Mouse (Mus musculus): ENCODE data around the gene Gm14419. TPM values are rescaled to one million over a fixed set of nuclear protein-coding genes. Genes with fewer than 3 reads are reported as not detected.
"Not testable (repeated sequence)": the region's sequence is repeated elsewhere in the genome, so short reads cannot be mapped to it uniquely, and the experiment has no call there.

Gm14419 gene
- 8.3 and 9.9 TPM in 2 replicates for polyA plus RNA-seq (2015; fragmentation: Nextera tagmentation; extraction: Ambion mirVana)

DNA sequence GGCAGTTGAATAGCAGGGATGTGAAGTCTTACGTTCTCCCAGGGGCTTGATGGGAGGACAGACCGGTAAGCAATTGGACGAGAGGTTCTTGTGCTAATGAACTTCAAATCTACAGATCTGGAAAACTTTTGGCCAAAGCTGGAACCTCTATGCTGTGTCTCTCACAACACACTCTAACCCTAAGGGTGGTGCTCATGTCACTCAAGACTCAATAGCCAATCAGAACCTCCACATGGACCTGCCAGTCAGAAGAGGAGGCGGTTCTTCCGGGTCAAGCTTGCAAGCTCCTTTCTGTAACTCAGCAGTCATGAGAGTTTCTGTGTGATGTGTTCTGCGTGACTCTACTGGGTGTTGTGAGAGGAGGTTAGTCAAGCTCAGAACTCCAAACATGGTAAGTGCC lies at the start of gene Gm14419:
Gene Gm14419, plus strand, starts transcription at position 301 of the 400 bp plus-strand sequence.
- not testable (repeated sequence) for H3K4me1 ChIP-seq (replicated peaks); ATAC-seq (replicated peaks; ENCODE audit: insufficient number of reproducible peaks, insufficient read depth, low FRiP score, low read depth); H3K9ac ChIP-seq; H3K4me3 ChIP-seq; H3K27ac ChIP-seq; H3K36me3 ChIP-seq; H3K9me3 ChIP-seq (replicated peaks); H3K4me2 ChIP-seq; H3K27me3 ChIP-seq
- no CpG with 5 or more reads among the region's 6 CpGs for WGBS

Other genes starting within 250 kb of the Gm14419 start
- 11.1 and 12.1 TPM in 2 replicates for gene Gm14295, start 202.3 kb upstream of the Gm14419 start, polyA plus RNA-seq (2015; fragmentation: Nextera tagmentation; extraction: Ambion mirVana)
- not detected in 2 replicates for gene Gm14408, start 169.8 kb upstream of the Gm14419 start, polyA plus RNA-seq (2015; fragmentation: Nextera tagmentation; extraction: Ambion mirVana)
- 4.6 and 8.3 TPM in 2 replicates for gene Gm14296, start 73.1 kb upstream of the Gm14419 start, polyA plus RNA-seq (2015; fragmentation: Nextera tagmentation; extraction: Ambion mirVana)
- 0.23 TPM in 1 of 2 replicates, not detected in the other for gene Gm14401, start 73.4 kb downstream of the Gm14419 start, polyA plus RNA-seq (2015; fragmentation: Nextera tagmentation; extraction: Ambion mirVana)
- gene Gm14410, start 205.5 kb downstream of the Gm14419 start, polyA plus RNA-seq (2015; fragmentation: Nextera tagmentation; extraction: Ambion mirVana), result 16.9 and 18.2 TPM in 2 replicates